ENCODE assay signal across 8 mouse cellular contexts in genomic region chr6:108735910-108736750, GRCm38 (mm10). TPM values are rescaled to one million over a fixed set of nuclear protein-coding genes. Genes with fewer than 3 reads are reported as not detected.
DNase-seq lines count a peak whose midpoint lies in the region; ATAC-seq and TF ChIP-seq lines count a peak whose summit lies in the region.

No protein-coding gene starts in this region.

- peak; percentile 83 for TF ChIP-seq CTCF in liver, postnatal 0 days (IDR thresholded peaks at IDR 0.05; ENCODE audit: low read depth)

- peak; percentile 44; the same call in 1 of the 2 replicates for ATAC-seq in liver, postnatal 0 days
- peak; percentile 92 for ATAC-seq in neural tube, embryonic 14.5 days (ENCODE audit: low read depth)

- H3K4me3 ChIP-seq in liver, postnatal 0 days (ENCODE audit: low read depth, low read length): no peak overlapping the region
- H3K4me3 ChIP-seq in neural tube, embryonic 14.5 days (ENCODE audit: low read depth, low read length): no peak overlapping the region

- H3K9ac ChIP-seq in liver, postnatal 0 days (replicated peaks): no peak overlapping the region
- no peak overlapping the region for H3K9ac ChIP-seq in neural tube, embryonic 14.5 days (replicated peaks; ENCODE audit: low read depth, low read length)

- no peaks in the 10 kb centered on the region for H3K4me1 ChIP-seq in liver, postnatal 0 days (ENCODE audit: insufficient read depth)
- no peaks in the 10 kb centered on the region for H3K4me1 ChIP-seq in neural tube, embryonic 14.5 days (ENCODE audit: control insufficient read depth, insufficient read depth, low read length)

- H3K27me3 ChIP-seq in liver, postnatal 0 days (ENCODE audit: insufficient read depth, low read length): no peaks in the 10 kb centered on the region
- H3K27me3 ChIP-seq in neural tube, embryonic 14.5 days (ENCODE audit: control insufficient read depth, insufficient read depth, low read length): no peaks in the 10 kb centered on the region

- peak; percentile 84 for DNase-seq in CD4-positive, CD25-positive, alpha-beta regulatory T cell, adult 2 months (ENCODE audit: low read depth, low spot score)
- peak; percentile 35 for DNase-seq in adrenal gland, adult 8-10 months
- DNase-seq in embryo, embryonic 11.5 days (ENCODE audit: low read depth, low spot score): peak; percentile 56
- peak; percentile 74 to 84 for DNase-seq in heart, postnatal 10 days
- peak; percentile 86 to 89 for DNase-seq in kidney, postnatal 4 days
- peak; percentile 77 for DNase-seq in liver, postnatal 0 days
- DNase-seq in thymus, adult 18-20 months: peak; percentile 40 to 45

- H3K4me2 ChIP-seq in liver, postnatal 0 days (ENCODE audit: low read depth, low read length): no peak overlapping the region
- no peak overlapping the region for H3K4me2 ChIP-seq in neural tube, embryonic 14.5 days (ENCODE audit: low read depth, low read length)

- intact Hi-C loops in heart, postnatal 10 days (cut with DNase I): loop anchor here (1.0 to 5.0 kb wide), 2 partner anchors 319 to 639 kb away; no protein-coding TSS in a partner anchor

- WGBS in liver, postnatal 0 days (ENCODE audit: insufficient replicate concordance): 46% methylated on average over 9 of the region's 9 CpGs
- 53% methylated on average over 9 of the region's 9 CpGs for WGBS in neural tube, embryonic 14.5 days

- H3K36me3 ChIP-seq in liver, postnatal 0 days (replicated peaks; ENCODE audit: insufficient read depth, low read length): no peaks in the 10 kb centered on the region
- no peaks in the 10 kb centered on the region for H3K36me3 ChIP-seq in neural tube, embryonic 14.5 days (ENCODE audit: control insufficient read depth, insufficient read depth, low read length)

- no peak overlapping the region for H3K27ac ChIP-seq in liver, postnatal 0 days (ENCODE audit: low read depth)
- no peak overlapping the region for H3K27ac ChIP-seq in neural tube, embryonic 14.5 days (ENCODE audit: low read depth, low read length)

- no peak for TF ChIP-seq EP300 in liver, postnatal 0 days (IDR thresholded peaks at IDR 0.05; ENCODE audit: low read depth)

- no peaks in the 10 kb centered on the region for H3K9me3 ChIP-seq in liver, postnatal 0 days (ENCODE audit: low read length)
- no peaks in the 10 kb centered on the region for H3K9me3 ChIP-seq in neural tube, embryonic 14.5 days (ENCODE audit: control insufficient read depth, low read length)

RNA-seq across cellular contexts. Expression of gene Arl8b, which starts 46.8 kb away (rescaled TPM):
- total RNA-seq in adrenal gland, adult 8-10 months (2022): 100 to 1,000 TPM in 2 of 4 experiments, 10 to 100 TPM in 2; 96.7 to 128 (median 110) TPM
- 10 to 100 TPM; 83.3 to 90.7 TPM for total RNA-seq in heart, postnatal 10 days (2021)
- 33.2 and 34.5 TPM in 2 replicates for polyA plus RNA-seq in liver, postnatal 0 days (2015; fragmentation: Nextera tagmentation; extraction: Ambion mirVana)
- 126 and 134 TPM in 2 replicates for polyA plus RNA-seq in neural tube, embryonic 14.5 days (2014; fragmentation: Nextera tagmentation; extraction: Ambion mirVana)

Comparison
In these comparisons a context has a peak if more than half of its experiments do, and no peak if none do; other contexts are left out.
1. DNase-seq: peak in every context shown above with its lines; median percentile 88 in kidney, postnatal 4 days; 84 in CD4-positive, CD25-positive, alpha-beta regulatory T cell, adult 2 months; 79 in heart, postnatal 10 days; 77 in liver, postnatal 0 days; 56 in embryo, embryonic 11.5 days; 42 in thymus, adult 18-20 months; 35 in adrenal gland, adult 8-10 months.